31 mouse cellular contexts compared by ENCODE assay signal in the genomic region with DNA sequence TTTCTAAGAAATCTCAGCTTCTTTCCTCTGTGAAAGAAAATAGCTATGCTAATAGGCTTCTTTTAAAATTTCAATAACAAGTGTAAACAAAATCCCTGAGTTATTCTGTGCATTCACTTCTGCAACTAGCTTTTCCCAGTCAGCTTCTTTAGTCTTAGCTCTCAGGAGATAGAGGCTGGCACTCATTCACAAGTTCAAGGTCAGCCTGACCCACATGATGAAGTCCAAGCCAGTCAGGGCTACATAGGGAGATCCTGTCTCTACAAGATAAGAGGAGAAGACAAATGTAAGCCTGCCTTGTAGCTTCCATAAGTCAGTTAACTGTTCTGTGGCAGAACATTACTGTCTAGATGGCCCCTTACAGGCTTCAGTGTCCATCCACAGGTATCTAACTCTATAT. TPM values are rescaled to one million over a fixed set of nuclear protein-coding genes. Genes with fewer than 3 reads are reported as not detected.
"Had no signal": no experiment of that assay in that cellular context is flagged by ENCODE, and none has a peak within 500 bp of the region (broad histone marks: within the 10 kb centered on the region; RNA-seq: fewer than 3 reads in every experiment).

No protein-coding gene starts in this region.

- H3K9me3 ChIP-seq: kidney, embryonic 15.5 days; lung, embryonic 15.5 days; megakaryocyte, embryonic 14.5 days; midbrain, embryonic 10.5 days; midbrain, embryonic 13.5 days; neural tube, embryonic 13.5 days had no signal

- H3K27ac ChIP-seq: kidney, embryonic 15.5 days; left cerebral cortex, adult 2 months; liver, embryonic 14.5 days; lung, embryonic 15.5 days; midbrain, embryonic 10.5 days; midbrain, embryonic 13.5 days; neural tube, embryonic 13.5 days; stomach, postnatal 0 days had no signal

- H3K27me3 ChIP-seq: kidney, embryonic 15.5 days; lung, embryonic 15.5 days; megakaryocyte, embryonic 14.5 days; midbrain, embryonic 13.5 days; neural tube, embryonic 13.5 days had no signal

- ATAC-seq: midbrain, embryonic 13.5 days; midbrain, embryonic 16.5 days had no signal

- DNase-seq: kidney, postnatal 10 days; kidney, postnatal 36 days; layer of hippocampus, postnatal 36 days; lung, adult 18-20 months; lung, postnatal 10 days; lung, postnatal 36 days; right cerebral cortex, adult 18-20 months; right cerebral cortex, postnatal 14 days; right cerebral cortex, postnatal 4 days; thymus, postnatal 25 days had no signal

- H3K4me2 ChIP-seq: kidney, embryonic 15.5 days; liver, embryonic 11.5 days; lung, embryonic 15.5 days; midbrain, embryonic 13.5 days; neural tube, embryonic 13.5 days had no signal

- H3K4me3 ChIP-seq: kidney, embryonic 15.5 days; left cerebral cortex, adult 2 months; lung, embryonic 15.5 days; megakaryocyte, embryonic 14.5 days; midbrain, embryonic 10.5 days; midbrain, embryonic 13.5 days; myocyte; neural tube, embryonic 13.5 days had no signal

- H3K9ac ChIP-seq: kidney, embryonic 15.5 days; liver, embryonic 14.5 days; lung, embryonic 15.5 days; midbrain, embryonic 13.5 days; neural tube, embryonic 13.5 days had no signal

RNA-seq across cellular contexts. Expression of a gene that starts 6.1 kb away (rescaled TPM):
- total RNA-seq: layer of hippocampus, adult 8-10 months; layer of hippocampus, postnatal 10 days; layer of hippocampus, postnatal 36 days; left cerebral cortex, adult 2 months; left cerebral cortex, postnatal 10 days; left cerebral cortex, postnatal 36 days; monocyte, adult 5-6 weeks; neutrophil, adult 5-6 weeks had no signal
- polyA plus RNA-seq: kidney, embryonic 15.5 days; limb, embryonic 14.5 days; liver, embryonic 11.5 days; liver, embryonic 14.5 days; lung, embryonic 15.5 days; midbrain, embryonic 10.5 days; midbrain, embryonic 13.5 days; midbrain, embryonic 16.5 days; neural tube, embryonic 13.5 days; stomach, embryonic 14.5 days; stomach, postnatal 0 days; thymus, postnatal 0 days had no signal
